Mouse (Mus musculus) cortical plate, adult 2 months (tissue): Measurements from ENCODE around the gene Ramp1. TPM values are rescaled to one million over a fixed set of nuclear protein-coding genes. Genes with fewer than 3 reads are reported as not detected.

Experiments
- H3K27ac ChIP-seq: fragments of 200-500 bp; 2 replicates; pipeline ENCODE4 v1.5.1; 2012; ENCODE audit warnings: low read length, control low read depth, inconsistent platforms; ENCODE audit not compliant: insufficient read depth
- H3K4me1 ChIP-seq: fragments of 200-500 bp; 2 replicates; pipeline ENCODE4 v1.6.1; 2011; ENCODE audit warnings: low read length; ENCODE audit not compliant: control insufficient read depth, insufficient read depth
- H3K4me3 ChIP-seq: fragments of 200-500 bp; 2 replicates; pipeline ENCODE4 v1.5.1; 2011; ENCODE audit warnings: mild to moderate bottlenecking, low read length, control low read depth; ENCODE audit not compliant: insufficient read depth
- CTCF ChIP-seq: fragments of 200-500 bp; IDR thresholded peaks from 2 replicates; pipeline ENCODE4 v1.5.1; 2011; ENCODE audit warnings: mild to moderate bottlenecking, control low read depth, low read length; ENCODE audit not compliant: insufficient read depth; ENCODE audit errors: extremely low read depth
- POLR2A ChIP-seq: fragments of 200-500 bp; IDR thresholded peaks from 2 replicates; pipeline ENCODE4 v1.6.1; 2011; ENCODE audit warnings: mild to moderate bottlenecking, low read length, control low read depth; ENCODE audit not compliant: insufficient read depth; ENCODE audit errors: extremely low read depth
- polyA plus RNA-seq: library from polyadenylated mRNA; depleted of rRNA; stranded (reverse); fragments of >200 nt; gene quantifications from 2 replicates; pipeline ENCODE4 v1.2.3, GENCODE M21; 2012; rRNA removed

The Ramp1 gene
- polyA plus RNA-seq, 1 experiment, result 76.6 TPM

DNA sequence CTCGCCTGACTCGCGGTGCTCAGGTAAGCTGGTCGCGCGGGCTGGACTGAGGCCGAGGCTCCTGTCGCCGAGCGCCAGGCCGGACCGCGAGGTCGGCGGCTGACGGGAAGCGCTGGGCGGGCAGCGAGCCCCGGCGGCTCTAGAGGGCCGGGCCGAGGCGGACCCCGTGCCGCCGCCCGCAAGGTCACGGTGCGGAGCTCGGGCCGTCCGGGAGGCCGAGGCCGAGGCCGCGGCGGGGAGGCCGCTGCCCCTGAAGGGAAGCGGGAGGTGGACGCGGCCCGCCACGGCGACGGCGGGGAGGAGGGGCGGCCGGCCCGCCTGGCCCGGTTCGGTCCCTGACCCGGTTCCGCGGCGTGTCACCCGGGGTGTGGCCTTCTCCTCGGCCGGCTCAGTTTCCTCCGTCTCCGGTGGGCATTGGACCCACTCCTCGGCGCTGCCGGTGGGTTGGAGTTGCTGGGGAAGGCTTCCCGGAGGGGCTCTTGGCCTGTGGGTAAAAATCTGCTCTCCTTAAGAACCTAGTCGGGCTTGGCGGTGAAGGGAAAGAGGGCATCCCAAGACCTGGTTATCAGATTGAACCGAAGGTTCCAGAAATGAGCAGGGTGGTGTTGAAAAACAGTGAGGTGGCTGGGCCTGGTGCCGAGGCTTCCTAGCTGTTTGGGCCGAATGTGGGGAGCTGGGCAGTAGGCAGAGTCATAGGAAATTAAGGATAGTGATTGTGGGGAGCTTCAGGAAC is 71.0 kb downstream of the Ramp1 start:
- TF ChIP-seq POLR2A, result no peak
- TF ChIP-seq CTCF, result no peak
- Histone ChIP-seq H3K4me1 (peaks cover 7% of the 10 kb centered on the region), H3K4me3 (peak overlapping the region; percentile 40), H3K27ac (peak overlapping the region; percentile 18; the same call in 1 of the 2 replicates)

DNA sequence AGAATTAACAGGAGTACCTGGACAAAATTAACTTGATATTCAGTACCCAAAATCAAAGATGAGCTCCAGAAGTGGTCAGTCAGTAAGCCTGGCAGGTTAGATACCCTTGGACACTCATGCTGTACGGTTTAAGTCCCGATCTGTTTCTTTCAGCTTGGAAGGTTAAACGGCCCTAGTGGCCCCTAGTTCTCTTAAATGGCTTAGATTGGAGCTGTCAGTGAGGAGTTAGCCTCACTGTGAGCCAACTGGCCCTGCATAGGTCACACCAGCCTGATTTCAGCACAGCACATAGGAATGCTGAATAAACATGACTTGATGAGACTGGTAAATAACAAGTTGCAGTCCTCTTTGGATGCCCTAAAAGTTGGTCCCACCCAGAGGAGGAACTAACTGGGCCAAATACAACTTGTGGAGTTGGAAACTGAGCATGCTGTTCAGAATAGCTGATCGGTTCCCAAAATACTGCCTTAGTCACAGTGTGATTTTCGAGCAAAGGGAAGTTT is 71.6 kb downstream of the Ramp1 start:
- no peak for TF ChIP-seq POLR2A
- no peak for TF ChIP-seq CTCF
- peaks cover 7% of the 10 kb centered on the region for H3K4me1 ChIP-seq
- H3K27ac ChIP-seq, result no peak overlapping the region
- H3K4me3 ChIP-seq, result peak overlapping the region; percentile 40

GRCm38 (mm10) chr1:91251927-91252326 is 72.3 kb downstream of the Ramp1 start:
- H3K4me3 ChIP-seq, result no peak overlapping the region; the same call in 1 of the 2 replicates
- no peak overlapping the region for H3K27ac ChIP-seq
- H3K4me1 ChIP-seq, result peaks cover 9% of the 10 kb centered on the region
- TF ChIP-seq POLR2A, result no peak
- TF ChIP-seq CTCF, result peak; percentile 19; the same call in 1 of the 2 replicates

- peaks cover 2% of the 10 kb centered on the region; the same call in 1 of the 2 replicates for H3K4me1 ChIP-seq
- H3K27ac ChIP-seq, result no peak overlapping the region
- TF ChIP-seq POLR2A, result no peak
- no peak for TF ChIP-seq CTCF
- no peak overlapping the region for H3K4me3 ChIP-seq
Measured at GRCm38 (mm10) chr1:91257918-91258317, 78.3 kb downstream of the Ramp1 start.

GRCm38 (mm10) chr1:91259794-91260193 is 80.2 kb downstream of the Ramp1 start:
- Histone ChIP-seq H3K4me1 (peaks cover 2% of the 10 kb centered on the region; the same call in 1 of the 2 replicates), H3K4me3 (no peak overlapping the region), H3K27ac (no peak overlapping the region)
- TF ChIP-seq POLR2A (no peak), CTCF (no peak)

DNA sequence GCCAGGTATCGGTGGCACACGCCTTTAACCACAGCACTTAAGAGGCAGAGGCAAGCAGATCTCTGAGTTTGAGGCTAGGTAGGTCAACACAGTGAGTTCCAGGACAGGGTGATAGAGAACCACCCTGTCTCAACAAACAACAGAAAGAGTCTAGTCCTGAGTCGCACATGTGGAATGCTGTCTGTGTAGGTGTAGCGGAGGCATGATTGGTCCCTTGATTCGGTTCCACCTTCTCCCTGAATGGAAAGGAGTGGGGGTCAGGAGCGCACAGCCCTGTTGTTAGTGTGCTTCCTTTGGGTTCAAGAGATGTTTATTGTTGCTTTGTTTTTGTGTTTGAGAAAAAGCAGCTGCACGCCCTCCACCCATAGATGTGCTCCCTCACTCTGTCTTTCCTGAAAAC is 82.9 kb downstream of the Ramp1 start:
- H3K4me1 ChIP-seq, result no peaks in the 10 kb centered on the region
- no peak for TF ChIP-seq POLR2A
- TF ChIP-seq CTCF, result no peak
- no peak overlapping the region for H3K4me3 ChIP-seq
- no peak overlapping the region for H3K27ac ChIP-seq

DNA sequence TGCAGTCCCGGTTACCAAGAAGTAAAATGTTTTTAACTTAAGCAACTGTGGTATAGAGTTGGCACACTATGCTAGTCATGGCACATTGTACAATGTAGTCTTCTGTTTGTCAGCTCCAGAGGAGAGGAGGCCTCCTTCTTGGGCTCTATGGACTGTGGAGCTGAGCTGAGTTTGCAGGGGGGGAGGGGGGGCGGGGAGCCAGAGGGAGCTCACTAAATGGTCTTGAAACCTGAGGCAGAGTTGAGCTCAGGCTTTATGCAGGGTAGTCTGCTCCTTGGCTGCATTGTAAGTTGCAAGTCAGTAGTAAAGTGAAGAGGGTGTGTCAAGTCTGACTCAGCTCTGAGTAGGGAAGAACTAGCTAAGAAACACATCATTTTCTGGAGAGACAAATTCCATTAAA is 92.6 kb downstream of the Ramp1 start:
- Histone ChIP-seq H3K4me1 (peaks cover 1% of the 10 kb centered on the region; the same call in 1 of the 2 replicates), H3K4me3 (no peak overlapping the region), H3K27ac (no peak overlapping the region)
- TF ChIP-seq CTCF (no peak), POLR2A (no peak)

Other genes starting within 250 kb of the Ramp1 start
- gene Prlh, start 226.7 kb upstream of the Ramp1 start, polyA plus RNA-seq, result not detected in 2 replicates
- gene Rab17, start 210.2 kb upstream of the Ramp1 start, polyA plus RNA-seq, result 0.06 and 0.11 TPM in 2 replicates
- 80.0 and 92.5 TPM in 2 replicates for gene Lrrfip1, start 181.1 kb upstream of the Ramp1 start, polyA plus RNA-seq
- 0.04 TPM in 1 of 2 replicates, not detected in the other for gene Rbm44, start 34.7 kb upstream of the Ramp1 start, polyA plus RNA-seq
- 60.0 and 65.7 TPM in 2 replicates for gene Ube2f, start 70.5 kb downstream of the Ramp1 start, polyA plus RNA-seq
- gene Scly, start 118.5 kb downstream of the Ramp1 start, polyA plus RNA-seq, result 18.4 and 20.6 TPM in 2 replicates
- gene Espnl, start 142.3 kb downstream of the Ramp1 start, polyA plus RNA-seq, result 0.19 and 0.26 TPM in 2 replicates
- 0.11 and 0.21 TPM in 2 replicates for gene Klhl30, start 171.2 kb downstream of the Ramp1 start, polyA plus RNA-seq
- 0.90 and 1.3 TPM in 2 replicates for gene Erfe, start 186.6 kb downstream of the Ramp1 start, polyA plus RNA-seq
- gene Ilkap, start 219.0 kb downstream of the Ramp1 start, polyA plus RNA-seq, result 84.0 and 90.3 TPM in 2 replicates
- 20.1 and 22.3 TPM in 2 replicates for gene Hes6, start 234.2 kb downstream of the Ramp1 start, polyA plus RNA-seq